Mouse (Mus musculus) thymus, postnatal 0 days (tissue): Measurements from ENCODE around the gene Zfp568. TPM values are rescaled to one million over a fixed set of nuclear protein-coding genes. Genes with fewer than 3 reads are reported as not detected.

Experiments
- DNase-seq: peaks from one replicate; pipeline ENCODE4 v3.0.0-alpha.2; 2015; ENCODE audit warnings: low spot score
- polyA plus RNA-seq: library from polyadenylated mRNA; unstranded; fragments of >200 nt; fragmentation: Nextera tagmentation; extraction: Ambion mirVana; gene quantifications from 2 replicates; pipeline ENCODE4 v1.2.1, GENCODE M21; 2015

Gene Zfp568
- polyA plus RNA-seq, 1 experiment from 2014 or later = 4.2 TPM

DNA sequence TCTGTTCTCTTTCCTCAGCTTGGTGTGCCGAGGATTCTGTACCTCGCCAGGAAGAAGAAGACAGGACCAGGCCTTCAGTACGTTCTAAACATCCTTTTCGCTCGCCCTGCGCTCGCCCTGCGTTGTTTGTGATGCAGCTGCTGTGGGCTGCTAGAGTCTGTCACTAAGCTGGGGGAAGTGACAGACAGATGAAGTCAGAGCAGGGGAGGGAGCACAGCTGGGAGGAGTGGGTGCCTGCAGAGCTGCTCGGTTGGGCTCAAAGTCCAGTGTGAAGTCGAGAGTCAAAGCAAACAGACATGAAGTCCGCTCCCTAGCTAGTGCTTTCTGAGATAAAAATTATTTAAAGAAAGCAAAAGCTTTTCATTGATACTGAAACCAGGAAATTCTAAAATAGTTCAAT, 5.3 kb downstream of the Zfp568 start:
- DNase-seq = no peak

DNA sequence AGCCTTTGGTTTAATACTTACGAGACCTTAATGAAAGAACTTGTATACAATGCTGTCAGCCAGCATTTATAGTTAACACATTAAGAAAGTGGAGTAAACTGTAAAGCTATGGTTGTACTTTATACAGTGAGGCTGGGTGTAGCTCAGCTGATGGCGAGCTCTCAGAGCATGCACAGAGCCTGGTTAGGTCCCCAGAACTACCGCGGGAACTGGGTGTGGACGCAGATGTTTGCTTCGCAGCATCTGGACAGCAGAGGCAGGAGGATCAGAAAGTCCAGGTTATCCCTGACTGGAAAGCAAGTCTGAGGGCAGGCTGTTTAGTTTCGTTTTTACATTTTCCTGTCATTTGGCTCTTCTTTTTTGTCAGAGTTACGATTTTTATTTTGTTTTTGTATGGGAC, 8.9 kb downstream of the Zfp568 start:
- DNase-seq = no peak

DNA sequence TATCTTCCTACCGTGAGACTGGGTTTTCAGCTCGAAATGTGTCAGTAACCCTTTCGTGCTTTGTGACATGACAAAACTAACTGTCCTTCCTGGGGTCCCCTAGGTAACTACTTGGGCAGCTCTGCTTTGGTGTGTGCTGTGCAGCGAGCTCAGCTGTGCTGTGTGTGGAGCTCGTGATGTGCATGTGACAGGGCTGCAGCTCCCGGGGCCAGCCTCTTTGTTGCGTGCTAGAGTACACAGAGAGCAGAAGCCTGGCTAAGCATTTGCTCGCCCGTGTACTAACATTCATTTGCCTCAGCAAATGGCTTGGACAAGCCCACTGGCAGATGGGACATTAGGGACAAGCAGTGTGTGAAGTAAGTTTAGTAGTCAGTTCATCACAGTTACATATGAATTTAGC, 9.6 kb downstream of the Zfp568 start:
- no peak for DNase-seq

DNA sequence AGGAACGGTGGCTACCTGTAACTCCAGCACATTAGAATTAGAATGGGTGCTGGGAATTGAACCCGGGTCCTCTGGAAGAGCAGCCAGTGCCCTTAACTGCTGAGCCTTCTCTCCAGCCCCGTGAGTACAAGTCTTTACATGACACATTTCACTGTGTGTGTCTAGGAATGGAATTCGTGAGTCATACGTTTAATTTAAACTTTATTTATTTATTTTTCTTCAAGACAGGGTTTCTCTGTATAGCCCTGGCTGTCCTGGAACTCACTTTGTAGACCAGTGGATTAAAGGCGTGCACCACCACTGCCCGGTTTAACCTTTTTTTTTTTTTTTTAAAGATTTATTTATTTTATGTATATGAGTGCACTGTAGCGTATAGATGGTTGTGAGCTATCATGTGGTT, 11.4 kb downstream of the Zfp568 start:
- DNase-seq = no peak

DNA sequence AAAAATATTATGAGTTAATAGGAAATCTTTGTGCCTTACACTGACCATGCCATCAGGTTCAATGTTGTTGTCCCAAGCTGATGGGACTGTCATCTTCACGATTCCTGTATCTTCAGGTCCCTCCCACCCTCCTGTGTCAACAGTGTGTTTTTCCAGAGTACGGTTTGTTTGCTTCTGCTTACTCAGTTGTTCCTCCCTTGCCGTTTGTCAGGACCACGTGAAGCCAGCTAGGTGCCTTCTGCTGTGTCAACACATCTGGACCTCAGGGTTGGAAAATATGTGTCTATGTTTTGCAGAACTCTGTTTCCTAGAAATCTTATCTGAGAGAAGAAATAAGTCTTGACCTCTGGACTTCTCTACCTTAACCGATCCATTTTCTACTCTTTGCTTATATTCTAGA, 16.8 kb downstream of the Zfp568 start:
- no peak for DNase-seq

DNA sequence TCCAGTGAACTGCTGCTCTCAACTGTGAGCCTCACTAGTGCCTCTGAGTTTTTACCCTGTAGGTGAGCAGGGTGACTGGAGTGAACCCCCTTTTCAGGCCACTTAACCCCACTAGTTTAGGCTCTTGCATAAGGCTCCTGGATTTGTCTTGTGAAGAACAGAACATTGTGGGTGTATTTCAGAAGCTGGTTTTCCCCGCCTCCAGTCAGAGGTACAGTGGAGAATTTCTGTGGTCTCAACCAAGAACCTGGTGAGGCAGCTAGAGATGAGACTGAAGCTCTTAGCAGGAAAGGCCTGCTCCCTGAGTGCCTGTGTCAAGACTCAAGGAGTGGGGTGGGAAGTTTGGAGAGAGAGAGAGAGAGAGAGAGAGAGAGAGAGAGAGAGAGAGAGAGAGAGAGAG, 23.8 kb downstream of the Zfp568 start:
- no peak for DNase-seq

DNA sequence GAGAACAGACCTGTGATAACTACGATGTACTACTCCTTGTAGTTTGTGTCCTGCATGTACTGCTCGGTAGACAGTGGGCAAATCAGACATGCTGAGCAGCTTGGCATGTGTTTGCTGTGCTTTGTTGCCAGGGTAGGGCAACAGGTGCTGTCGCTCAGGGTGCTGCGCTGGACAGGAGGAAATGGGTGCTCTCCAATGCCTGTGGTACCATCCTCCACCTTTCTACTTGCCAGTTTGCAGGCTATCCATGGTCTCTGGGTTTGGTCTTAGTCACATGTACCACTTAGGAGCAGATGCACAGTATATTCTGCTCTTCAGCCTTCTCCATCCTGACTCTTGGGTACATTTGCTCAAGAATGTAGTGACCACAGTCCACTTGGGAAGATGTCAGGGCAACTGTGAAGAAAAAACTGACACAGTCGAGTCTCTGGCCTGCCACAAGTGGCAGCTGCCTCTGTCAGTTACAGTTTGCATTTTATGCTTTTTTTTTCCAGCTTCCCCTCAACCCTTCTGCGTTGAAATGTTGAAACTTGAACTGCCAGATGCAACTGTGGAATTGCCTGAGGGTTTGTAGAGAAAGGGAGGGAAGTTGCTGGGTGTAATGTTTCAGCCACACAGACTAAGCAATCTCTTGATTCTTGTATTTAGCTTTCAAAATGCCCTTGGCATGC, 24.4 kb downstream of the Zfp568 start:
- DNase-seq = no peak

DNA sequence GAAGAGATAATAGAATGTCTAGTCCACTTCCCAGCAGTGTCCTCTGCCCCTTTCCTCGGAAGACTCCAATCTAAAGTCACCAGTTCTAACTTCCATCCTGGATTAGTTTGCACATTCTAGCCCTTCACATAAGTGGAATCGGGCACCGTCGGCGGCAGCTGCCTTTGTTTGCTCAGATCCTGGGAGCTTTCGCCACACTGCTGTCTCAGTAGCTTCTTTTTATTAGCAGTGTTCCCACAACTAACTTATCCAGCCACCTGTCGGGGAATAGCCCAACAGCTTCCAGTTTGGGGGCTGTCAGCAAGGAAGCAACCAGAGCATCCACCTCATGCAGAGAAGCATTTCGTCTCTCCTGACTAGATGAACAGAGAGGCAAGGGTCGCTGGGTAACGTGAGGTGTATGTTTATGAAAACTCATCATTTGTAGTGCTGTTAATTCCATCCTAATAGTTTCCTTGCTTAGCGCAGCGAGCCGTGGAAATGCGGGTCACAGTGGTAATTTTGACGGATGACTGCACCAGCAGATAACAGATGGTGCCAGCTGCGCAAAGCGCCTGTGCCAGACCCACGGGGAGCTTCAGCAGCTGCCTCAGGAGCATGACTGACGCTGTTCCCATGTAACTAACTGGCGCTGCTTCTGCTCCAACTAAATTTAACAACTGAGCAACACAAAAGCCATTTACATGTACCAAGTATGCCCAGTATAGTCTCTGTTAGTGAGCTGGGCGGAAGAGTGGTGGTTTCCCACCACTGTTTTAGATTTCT, 25.7 kb downstream of the Zfp568 start:
- no peak for DNase-seq

DNA sequence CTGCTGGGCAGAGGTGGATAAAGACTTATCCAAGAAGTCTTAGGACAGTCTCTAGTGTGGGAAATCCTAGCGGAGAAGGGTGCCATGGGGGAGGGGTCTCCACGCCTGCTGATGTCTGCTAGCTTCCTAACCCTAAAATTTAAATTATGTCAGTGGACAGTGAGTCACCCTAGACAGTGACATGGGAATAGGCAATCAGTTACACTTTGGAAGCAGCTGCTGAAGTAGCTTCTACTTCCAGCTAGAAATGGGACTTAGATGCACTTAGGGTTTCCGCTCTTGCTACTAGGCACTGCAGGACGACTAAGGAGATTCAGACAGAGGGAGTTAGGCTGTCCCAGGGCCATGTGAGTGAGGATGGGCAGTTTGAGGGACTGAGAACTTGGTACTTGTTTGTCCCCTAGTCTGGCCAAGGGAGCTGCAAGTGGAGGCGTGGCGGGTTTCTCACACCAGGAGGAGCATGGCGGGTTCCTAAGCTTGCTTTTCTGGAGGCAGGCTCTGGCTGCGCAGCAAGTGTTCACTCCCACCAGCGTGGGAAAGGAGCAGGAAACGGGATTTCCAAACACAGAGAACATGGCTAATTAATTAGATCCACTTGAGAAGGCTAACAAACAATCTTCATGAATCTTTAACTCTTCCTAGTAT, 26.9 kb downstream of the Zfp568 start:
- no peak for DNase-seq

DNA sequence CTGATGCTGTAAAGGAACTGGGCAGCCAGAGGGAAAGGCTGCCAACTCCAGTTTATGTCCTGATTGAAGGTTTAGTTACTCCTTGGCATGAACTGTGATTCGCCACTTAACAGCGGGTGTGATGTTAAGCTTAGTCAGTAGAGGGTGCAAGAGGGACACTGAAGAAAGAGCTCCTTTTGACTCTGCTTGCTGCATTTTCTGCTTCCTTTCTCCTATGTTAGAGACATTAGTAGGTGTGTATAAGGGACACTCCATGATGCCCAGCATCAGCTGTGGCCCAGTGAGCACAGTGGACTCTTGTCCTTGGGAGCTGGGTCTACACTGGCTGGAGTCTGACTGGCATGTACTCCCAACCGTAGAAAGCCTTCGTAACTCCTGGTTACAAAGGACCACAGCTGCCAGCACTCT, 29.2 kb downstream of the Zfp568 start:
- peak; percentile 56 for DNase-seq

DNA sequence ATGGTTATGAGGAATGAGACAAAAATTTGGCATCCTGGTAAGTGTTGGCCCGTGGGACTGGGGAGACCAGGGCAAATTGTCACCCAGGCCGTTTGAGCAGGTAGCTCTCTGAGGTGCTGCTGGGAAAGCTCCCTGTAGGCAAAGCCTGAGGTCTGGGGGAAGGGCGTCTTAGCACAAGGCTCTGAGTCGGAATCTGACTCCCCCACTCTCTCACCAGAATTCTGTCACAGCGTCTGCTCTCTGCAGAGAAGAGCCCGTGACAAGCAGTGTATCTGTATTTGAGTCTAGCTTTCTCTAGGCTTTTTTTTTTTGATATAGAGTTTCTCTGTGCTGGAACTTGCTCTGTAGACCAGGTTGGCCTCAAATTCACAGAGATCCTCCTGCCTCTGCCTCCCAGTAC, 33.5 kb downstream of the Zfp568 start:
- no peak for DNase-seq

DNA sequence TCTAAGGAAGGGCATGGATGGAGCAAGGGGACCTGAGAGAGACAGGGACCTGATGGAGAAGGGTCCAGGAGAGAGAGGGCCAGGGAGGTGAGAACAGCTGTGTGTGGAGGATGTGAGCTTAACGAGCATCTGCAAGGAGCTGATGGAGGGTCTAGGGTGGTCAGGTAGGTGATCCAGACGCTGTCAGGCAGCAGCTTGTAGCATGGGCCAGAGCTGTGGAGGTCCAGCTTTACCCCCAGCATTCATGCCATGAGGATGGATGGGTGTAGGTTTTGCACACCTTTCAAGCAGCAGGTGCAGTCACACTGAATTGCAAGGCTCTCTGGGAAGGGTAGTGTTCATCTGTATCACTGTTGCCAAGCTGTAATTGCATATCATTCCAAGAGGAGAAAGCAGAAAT, 35.8 kb downstream of the Zfp568 start:
- DNase-seq = no peak

DNA sequence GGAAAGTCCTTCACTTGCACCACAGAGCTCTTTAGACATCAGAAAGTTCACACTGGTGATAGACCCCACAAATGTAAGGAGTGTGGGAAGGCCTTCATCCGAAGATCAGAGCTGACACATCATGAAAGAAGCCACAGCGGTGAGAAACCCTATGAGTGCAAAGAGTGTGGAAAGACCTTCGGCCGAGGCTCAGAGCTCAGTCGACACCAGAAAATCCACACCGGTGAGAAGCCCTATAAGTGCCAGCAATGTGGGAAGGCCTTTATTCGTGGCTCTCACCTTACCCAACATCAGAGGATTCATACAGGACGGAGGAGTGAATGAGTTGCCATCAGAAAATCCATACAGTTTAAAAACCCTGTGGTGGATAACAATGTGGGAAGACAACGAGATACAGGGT, 39.6 kb downstream of the Zfp568 start:
- no peak for DNase-seq

DNA sequence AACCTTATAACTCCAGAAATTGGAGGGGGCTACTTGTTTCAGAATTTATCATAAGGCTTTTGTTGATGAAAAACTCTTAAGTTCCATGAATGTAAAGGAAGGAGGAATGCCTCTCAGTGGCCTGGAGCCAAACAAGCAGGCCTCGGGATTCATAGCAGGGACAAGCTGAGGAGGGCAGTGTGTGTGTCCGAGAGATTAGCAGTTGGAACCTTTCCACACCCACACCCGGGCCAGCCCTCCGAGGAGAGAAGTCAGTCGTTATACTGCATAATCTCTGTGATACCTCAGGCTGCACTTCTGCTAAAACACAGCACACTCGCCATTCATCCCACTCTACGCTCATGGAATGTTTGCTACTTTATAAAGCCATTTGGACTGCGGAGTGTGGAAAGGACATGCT, 40.0 kb downstream of the Zfp568 start:
- no peak for DNase-seq

DNA sequence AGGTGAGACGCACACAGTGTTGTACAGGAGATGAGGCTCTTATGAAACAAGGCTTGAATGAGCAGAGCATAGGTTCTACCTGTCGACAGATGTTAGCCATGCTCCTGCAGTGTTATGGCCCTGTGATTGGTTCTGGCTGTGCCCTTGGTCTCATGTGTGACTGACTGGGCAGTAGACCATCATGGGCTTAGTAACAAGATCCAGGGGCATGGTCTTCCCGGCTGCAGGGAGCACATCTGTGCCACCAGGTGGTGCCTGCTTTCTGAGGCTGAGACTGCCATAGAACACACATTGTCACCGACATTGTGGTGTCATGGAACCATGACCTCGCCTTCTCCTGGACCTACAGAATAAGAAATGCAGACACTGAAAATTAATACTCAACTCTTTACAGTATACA, 41.6 kb downstream of the Zfp568 start:
- DNase-seq = no peak

DNA sequence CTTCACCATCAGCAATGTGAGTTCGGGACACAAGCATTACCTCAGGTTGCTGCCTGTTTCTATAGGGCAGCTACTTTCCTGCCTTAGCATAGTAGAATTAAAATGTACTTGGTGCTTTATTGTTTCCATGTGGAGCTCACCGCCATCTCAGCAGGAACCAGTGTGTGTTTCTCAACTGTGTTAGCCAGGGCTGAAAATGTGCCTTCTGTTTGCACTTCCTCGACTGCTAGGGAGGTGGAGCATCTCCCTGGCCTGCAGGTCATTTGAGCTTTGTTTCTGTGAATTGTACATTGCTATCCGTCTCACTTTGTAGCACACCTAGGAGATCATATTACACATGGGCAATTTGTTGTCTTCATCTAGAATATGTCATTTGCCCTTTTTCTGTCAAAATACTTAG, 43.6 kb downstream of the Zfp568 start:
- no peak for DNase-seq

DNA sequence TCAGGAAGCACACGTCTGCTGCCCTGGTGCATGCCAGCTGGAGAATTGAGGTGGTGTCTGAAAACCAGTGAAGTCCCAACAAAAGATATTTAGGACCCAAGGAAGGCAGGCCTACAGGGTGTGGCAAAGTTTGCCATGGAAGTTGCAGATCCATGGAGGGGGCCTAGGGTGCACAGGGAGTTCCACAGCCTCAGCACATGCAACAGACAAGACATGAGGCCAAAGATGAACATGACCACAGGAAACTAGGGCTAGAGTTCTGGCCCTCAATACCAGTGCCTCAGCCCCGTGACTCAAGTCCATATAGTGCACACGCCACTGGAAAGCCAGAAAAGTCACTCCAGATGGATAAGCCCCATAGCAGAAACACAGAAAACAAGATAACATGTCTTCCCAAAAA, 44.8 kb downstream of the Zfp568 start:
- DNase-seq = no peak

DNA sequence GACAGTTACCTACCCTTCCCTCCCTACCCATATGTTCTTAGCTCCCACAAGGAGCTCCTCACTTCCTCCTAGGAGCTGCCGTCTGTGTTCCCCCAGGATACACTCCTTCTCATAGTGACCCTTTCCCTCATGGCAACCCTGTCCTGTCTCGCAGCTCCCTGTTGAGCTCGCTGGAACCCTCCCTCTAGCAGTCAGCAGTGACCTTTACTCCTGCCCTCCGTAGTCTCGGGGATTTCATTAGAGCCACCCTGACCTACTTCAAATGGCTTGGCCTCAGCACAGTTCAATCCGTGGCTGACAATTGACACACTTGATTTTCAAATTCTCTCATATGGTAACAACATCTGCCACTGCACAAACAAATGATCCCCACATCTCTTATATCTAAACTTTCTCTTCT, 46.9 kb downstream of the Zfp568 start:
- DNase-seq = no peak

DNA sequence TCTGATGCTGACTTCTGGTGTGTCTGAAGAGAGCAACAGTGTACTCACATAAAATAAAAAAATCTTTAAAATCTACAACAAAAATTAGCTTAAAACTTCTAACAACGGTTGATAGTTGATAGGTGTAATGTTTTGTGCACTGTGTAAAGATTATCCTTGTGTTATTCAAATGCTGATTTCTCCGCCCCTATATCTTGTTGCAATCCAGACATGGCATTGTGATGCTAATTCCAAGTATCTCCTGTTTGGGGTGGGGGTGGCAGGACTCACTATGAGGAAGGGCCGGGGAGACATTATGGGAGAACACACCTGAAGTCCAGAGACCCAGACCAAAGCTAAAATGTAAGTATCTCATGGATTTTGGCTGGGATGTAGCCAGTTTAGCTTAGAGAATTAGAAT, 47.6 kb downstream of the Zfp568 start:
- no peak for DNase-seq

DNA sequence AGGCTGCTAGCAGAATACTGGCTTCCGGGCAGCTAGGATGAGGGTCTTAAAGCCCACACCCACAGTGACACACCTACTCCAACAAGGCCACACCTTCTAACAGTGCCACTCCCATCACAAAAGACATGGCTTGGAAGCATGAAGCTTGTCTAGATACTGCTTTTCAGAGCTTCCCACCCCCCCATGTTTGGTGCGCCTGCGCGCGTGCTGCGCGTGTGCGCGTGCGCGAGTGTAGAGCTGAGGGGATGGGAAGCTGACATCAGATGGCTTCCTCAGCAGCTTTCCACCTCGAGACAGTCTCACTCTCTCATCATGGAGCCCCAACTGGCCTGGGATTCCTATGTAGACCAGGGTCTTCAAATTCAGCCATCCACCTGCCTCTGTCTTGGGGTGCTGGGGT, 50.6 kb downstream of the Zfp568 start:
- DNase-seq = no peak

DNA sequence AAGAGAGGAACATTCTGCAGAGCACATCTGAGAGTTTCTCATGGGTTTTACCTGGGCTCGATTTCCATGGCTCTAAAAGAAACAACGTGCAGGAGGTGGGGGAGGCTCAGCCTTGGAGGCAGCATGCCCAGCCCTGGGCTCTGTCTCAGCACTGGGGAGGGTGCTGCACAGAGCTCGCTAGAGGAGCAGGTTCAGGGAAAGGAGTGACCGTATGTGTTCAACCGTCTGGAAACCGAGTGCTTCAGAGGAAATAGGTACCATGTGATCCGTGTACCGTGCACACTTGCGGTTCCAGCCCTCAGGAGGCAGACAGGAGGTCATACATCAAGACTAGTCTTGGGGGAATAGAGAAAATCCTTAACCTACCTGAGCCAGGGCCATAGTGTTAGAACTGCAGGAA, 60.6 kb downstream of the Zfp568 start:
- no peak for DNase-seq

DNA sequence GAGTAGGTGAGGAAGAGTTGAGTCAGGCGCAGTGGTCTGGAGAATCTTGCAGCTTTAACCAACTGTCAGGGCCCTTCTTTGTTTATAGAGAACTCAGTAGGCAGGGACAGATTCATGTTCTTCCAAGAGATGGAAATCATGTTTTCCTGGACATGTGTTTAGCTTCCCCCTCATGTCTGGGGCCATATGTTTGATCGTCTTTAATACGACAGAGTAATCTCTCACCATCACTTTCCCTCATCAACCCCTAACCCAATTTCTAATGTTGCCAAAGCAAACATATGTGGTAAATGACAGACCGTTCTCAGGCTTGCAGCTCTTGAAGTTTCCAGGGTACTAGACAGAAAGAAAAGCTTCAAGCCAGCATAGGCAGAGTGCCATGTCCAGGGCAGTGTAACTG, 64.4 kb downstream of the Zfp568 start:
- DNase-seq = no peak
